Mouse (Mus musculus) kidney, adult 2 months (tissue): ENCODE measurements around the gene Sepsecs. TPM values are rescaled to one million over a fixed set of nuclear protein-coding genes. Genes with fewer than 3 reads are reported as not detected.

Experiments
- DNase-seq: peaks from one replicate; pipeline ENCODE4 v3.0.0; 2021
- H3K27ac ChIP-seq: fragments of 200-500 bp; 2 replicates; pipeline ENCODE4 v1.5.1; 2012; ENCODE audit warnings: low read depth, low read length, control low read depth, inconsistent platforms; ENCODE audit not compliant: insufficient read depth
- H3K27me3 ChIP-seq: fragments of 200-500 bp; replicated peaks from 2 replicates; pipeline ENCODE4 v1.6.1; 2012; ENCODE audit warnings: mild to moderate bottlenecking, moderate library complexity, low read length, inconsistent platforms; ENCODE audit not compliant: control insufficient read depth, insufficient read depth
- H3K36me3 ChIP-seq: fragments of 200-500 bp; 2 replicates; pipeline ENCODE4 v1.6.1; 2012; ENCODE audit warnings: mild to moderate bottlenecking, moderate library complexity, low read length, inconsistent platforms; ENCODE audit not compliant: control insufficient read depth, insufficient read depth
- H3K4me1 ChIP-seq: fragments of 200-500 bp; 2 replicates; pipeline ENCODE4 v1.6.1; 2011; ENCODE audit warnings: low read length; ENCODE audit not compliant: control insufficient read depth, insufficient read depth
- H3K4me3 ChIP-seq: fragments of 200-500 bp; 2 replicates; pipeline ENCODE4 v1.5.1; 2011; ENCODE audit warnings: mild to moderate bottlenecking, low read depth, low read length, control low read depth; ENCODE audit not compliant: insufficient read depth
- CTCF ChIP-seq: fragments of 200-500 bp; conservative IDR thresholded peaks from 2 replicates; pipeline ENCODE4 v1.5.1; 2011; ENCODE audit warnings: low read depth, mild to moderate bottlenecking, control low read depth, low read length, moderate library complexity, mixed read lengths; ENCODE audit not compliant: insufficient read depth, insufficient read length
- POLR2A ChIP-seq: fragments of 200-500 bp; IDR thresholded peaks from one replicate; pipeline ENCODE4 v1.6.1; 2011; ENCODE audit warnings: low read depth, low read length, control low read depth
- WGBS: fragments of 180-500 bp; shearing (Covaris S2); methylation state at CpG from one replicate; pipeline ENCODE4 v1.1.7; 2018; 5-methylcytosine and 5-hydroxymethylcytosine counted together
- polyA plus RNA-seq: library from polyadenylated mRNA; depleted of rRNA; stranded (reverse); fragments of >200 nt; gene quantifications from 2 replicates; pipeline ENCODE4 v1.2.3, GENCODE M21; 2012

Gene Sepsecs
- polyA plus RNA-seq, 1 experiment: 11.9 TPM

DNA sequence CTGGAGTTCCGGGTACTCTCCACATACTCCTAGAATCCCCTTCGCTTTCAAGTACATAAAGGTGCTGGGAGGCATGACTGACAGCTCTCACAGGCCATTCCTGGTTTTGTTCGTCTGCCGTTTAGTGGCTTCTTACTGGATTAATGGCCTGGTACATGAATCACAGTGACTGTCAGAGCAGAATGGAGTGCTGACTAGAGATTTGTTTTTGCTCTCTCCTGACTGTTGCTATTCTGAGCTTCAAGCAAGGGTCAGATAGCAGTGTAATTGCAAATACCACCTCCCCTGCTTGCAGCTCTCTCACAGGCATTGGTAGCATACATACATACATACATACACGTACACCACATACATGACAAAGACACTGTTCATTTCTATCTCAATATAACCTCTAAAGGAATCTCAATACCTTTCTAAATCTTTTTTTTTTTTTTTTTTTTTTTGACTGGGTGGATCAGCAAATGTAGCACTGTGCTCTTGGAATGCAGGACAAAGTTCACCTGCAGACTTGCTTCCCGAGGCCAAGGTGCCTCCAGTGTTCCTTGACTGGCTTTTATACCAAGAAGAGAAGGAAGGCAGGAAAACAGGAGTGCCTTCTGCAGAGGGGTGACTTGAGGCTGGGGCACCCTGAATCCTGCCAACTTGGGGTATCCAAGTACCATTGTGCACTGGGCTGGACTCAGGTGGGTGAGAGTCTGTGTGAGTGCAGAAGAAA lies 18.4 kb upstream of the Sepsecs start:
- peak overlapping the region; percentile 30; the same call in 1 of the 2 replicates for H3K4me3 ChIP-seq
- peak; percentile 69 for DNase-seq
- H3K27ac ChIP-seq: peak overlapping the region; percentile 91
- no peaks in the 10 kb centered on the region for H3K27me3 ChIP-seq
- peaks cover 6% of the 10 kb centered on the region; the same call in 1 of the 2 replicates for H3K4me1 ChIP-seq
- H3K36me3 ChIP-seq: no peaks in the 10 kb centered on the region
- TF ChIP-seq POLR2A: no peak
- no peak for TF ChIP-seq CTCF
- 40% methylated on average over 6 of the region's 6 CpGs for WGBS

DNA sequence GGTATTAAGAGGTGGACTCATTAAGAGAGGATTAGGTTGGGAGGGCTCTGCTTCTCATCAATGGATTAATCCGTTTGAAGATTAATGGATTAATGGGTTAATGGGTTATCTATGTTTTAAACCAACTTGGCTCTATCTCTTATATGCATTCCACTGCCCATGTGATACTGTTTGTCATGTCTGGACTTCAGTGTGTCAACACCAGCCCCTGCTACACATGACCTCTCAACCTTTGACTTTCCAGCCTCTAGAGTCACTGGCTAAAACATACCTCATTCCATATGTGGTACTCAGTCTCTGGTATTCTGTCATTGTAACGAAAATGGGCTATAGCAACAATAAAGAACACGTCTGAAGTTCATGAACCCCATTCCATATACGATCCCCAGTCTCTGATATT lies 11.6 kb upstream of the Sepsecs start:
- Histone ChIP-seq H3K27me3 (no peaks in the 10 kb centered on the region), H3K4me3 (no peak overlapping the region), H3K36me3 (no peaks in the 10 kb centered on the region), H3K4me1 (no peaks in the 10 kb centered on the region), H3K27ac (no peak overlapping the region)
- TF ChIP-seq POLR2A: no peak
- no peak for TF ChIP-seq CTCF
- WGBS: 64% methylated on average over 4 of the region's 4 CpGs
- no peak for DNase-seq

DNA sequence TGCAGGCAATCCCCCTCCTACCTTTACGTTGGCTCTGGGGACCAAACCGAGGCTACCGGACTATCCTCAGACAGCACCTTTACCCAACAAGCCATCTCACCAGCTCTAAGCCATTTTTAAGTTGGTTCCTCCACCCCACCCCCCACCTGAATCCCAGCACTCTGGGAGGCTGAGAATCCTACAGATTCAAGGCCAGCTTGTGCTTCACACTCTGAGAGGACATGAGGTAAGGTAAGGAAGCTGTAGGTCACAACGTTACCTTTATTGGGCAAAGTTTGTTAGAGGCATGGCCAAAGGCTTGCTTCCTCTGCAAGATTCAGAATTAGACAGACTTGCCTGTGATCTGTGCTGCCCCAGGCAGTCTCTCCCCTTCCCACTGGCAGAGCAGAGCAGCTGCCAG lies 10.7 kb upstream of the Sepsecs start:
- no peak overlapping the region for H3K27ac ChIP-seq
- H3K27me3 ChIP-seq: no peaks in the 10 kb centered on the region
- H3K4me1 ChIP-seq: no peaks in the 10 kb centered on the region
- no peak for DNase-seq
- TF ChIP-seq CTCF (no peak), POLR2A (no peak)
- WGBS: 82% methylated on average over 4 of the region's 4 CpGs
- no peak overlapping the region for H3K4me3 ChIP-seq
- H3K36me3 ChIP-seq: no peaks in the 10 kb centered on the region

DNA sequence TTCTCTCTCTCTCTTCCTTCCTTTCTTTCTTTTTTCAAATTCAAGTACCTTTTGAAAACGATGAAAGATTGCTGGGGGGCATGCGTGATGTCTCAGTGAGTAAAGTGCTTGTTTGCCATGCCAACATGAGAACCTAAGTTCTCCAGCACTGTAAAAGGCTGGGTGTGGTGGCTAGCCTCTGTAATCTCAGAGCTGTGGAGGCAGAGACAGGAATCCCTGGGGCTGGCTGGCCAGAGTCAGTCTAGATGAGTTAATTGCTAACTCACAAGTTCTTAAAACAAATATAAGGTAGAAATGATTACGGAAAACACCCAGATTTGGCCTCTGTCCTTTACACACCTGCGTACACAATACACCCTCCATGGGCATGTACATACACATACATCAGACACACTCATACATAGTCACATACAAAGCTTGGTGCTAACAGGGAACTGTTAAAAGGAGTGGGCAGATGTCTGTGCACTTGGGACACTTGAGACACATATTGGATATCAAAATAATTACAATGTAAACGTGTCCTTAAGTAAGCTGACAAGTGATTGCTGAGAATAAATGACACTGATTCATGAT lies 9.1 kb upstream of the Sepsecs start:
- no peaks in the 10 kb centered on the region for H3K27me3 ChIP-seq
- no peak for DNase-seq
- WGBS: 69% methylated on average over 5 of the region's 5 CpGs
- no peaks in the 10 kb centered on the region for H3K4me1 ChIP-seq
- H3K36me3 ChIP-seq: no peaks in the 10 kb centered on the region
- H3K4me3 ChIP-seq: no peak overlapping the region
- no peak overlapping the region for H3K27ac ChIP-seq
- TF ChIP-seq CTCF (no peak), POLR2A (no peak)

DNA sequence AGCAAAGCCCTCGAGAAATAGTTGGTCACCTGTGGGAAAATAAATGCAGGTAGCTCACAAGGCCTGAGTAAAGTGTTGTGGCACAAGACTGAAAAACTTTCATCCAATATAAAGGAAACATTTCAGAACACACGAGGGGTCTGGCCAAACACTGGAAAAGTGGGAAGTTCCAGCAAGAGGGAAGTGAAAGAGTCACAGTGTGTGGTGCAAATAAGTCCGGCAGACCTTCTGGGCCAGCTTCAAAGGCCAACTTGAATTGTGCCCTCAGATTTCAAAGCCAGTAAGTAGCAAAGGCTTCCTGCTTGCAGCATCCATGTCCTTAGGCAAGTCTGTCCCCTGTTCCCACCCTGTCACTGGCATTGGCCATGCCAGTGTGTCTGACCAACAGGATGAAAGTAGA lies 7.6 kb upstream of the Sepsecs start:
- Histone ChIP-seq H3K27ac (no peak overlapping the region), H3K27me3 (no peaks in the 10 kb centered on the region), H3K4me1 (no peaks in the 10 kb centered on the region), H3K4me3 (no peak overlapping the region), H3K36me3 (no peaks in the 10 kb centered on the region)
- 78% methylated on average over 3 of the region's 3 CpGs for WGBS
- no peak for DNase-seq
- no peak for TF ChIP-seq CTCF
- TF ChIP-seq POLR2A: no peak

DNA sequence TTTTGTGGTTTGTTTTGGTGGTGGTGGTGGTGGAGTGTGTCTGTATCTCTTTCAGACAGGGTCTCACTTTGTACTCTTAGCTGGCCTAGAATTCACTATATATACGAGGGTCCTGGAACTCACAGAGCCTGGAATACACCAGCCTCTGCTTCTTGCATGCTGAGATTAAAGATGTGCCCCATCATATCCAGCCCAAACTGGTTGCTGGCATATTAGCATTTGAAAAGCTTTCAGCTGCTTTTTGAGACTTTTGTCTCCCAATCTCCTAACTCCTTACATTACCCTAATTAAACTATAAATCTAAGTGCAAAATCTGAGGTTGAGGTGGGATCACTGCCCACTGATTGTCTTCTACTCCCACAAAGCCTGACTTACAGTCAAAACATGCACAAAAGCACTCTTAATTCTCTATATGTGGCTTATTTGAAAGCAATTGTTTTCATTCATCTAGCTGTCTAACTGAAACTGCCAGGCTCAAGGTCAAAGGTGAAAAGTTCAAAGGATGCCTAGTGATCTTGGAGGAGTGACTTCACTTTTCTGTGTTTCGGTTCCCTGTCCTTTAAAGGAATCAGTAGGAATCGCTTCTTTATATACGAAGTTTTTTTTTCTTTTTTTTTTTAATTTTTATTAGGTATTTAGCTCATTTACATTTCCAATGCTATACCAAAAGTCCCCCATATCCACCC lies 5.0 kb upstream of the Sepsecs start:
- Histone ChIP-seq H3K4me3 (no peak overlapping the region), H3K36me3 (no peaks in the 10 kb centered on the region), H3K27me3 (no peaks in the 10 kb centered on the region), H3K4me1 (no peaks in the 10 kb centered on the region), H3K27ac (no peak overlapping the region)
- TF ChIP-seq POLR2A: no peak
- TF ChIP-seq CTCF: no peak
- no peak for DNase-seq
- 65% methylated on average over 4 of the region's 4 CpGs for WGBS

DNA sequence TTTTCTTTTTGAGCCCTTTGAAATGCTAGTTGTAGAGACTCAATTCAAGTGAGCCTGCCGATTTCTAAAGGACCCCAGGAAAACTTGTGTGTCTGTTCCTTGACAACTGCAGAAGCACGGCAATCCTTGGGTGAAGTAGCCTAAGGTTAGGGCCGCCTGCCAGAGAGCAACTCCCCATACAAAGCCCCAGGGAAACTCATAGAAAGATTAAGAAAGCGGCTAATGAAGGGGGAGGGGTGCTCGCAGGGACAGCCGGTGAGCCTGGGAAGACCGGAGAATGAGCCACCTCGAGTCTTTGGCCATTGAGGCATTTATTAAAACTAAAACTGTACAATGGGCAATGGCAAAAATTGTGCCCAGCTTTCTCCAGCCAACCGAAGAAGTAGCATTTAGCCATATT lies 3.8 kb upstream of the Sepsecs start:
- Histone ChIP-seq H3K4me3 (no peak overlapping the region), H3K36me3 (no peaks in the 10 kb centered on the region), H3K27ac (no peak overlapping the region), H3K4me1 (no peaks in the 10 kb centered on the region), H3K27me3 (no peaks in the 10 kb centered on the region)
- no peak for TF ChIP-seq CTCF
- no peak for TF ChIP-seq POLR2A
- DNase-seq: no peak
- 61% methylated on average over 9 of the region's 9 CpGs for WGBS
